Mouse (Mus musculus): Measurements from ENCODE around the gene Cend1. TPM values are rescaled to one million over a fixed set of nuclear protein-coding genes. Genes with fewer than 3 reads are reported as not detected.

The Cend1 gene
- polyA plus RNA-seq, 1 experiment from 2014 or later = 7.4 TPM

GRCm38 (mm10) chr7:141443081-141443821 lies 14.0 kb upstream of the Cend1 start:
- Histone ChIP-seq H3K9ac (ENCODE audit: low read depth, low read length) (peak overlapping the region; percentile 77), H3K4me1 (ENCODE audit: control insufficient read depth, insufficient read depth, low read length) (peaks cover 27% of the 10 kb centered on the region), H3K4me3 (ENCODE audit: low read depth, low read length) (peak overlapping the region; percentile 48), H3K4me2 (peak overlapping the region; percentile 99), H3K27me3 (ENCODE audit: control insufficient read depth, insufficient read depth, low read length) (no peaks in the 10 kb centered on the region), H3K9me3 (replicated peaks; ENCODE audit: control insufficient read depth, low read length) (no peaks in the 10 kb centered on the region), H3K36me3 (ENCODE audit: control insufficient read depth, insufficient read depth, low read length) (peaks cover 6% of the 10 kb centered on the region; the same call in 1 of the 2 replicates), H3K27ac (ENCODE audit: low read depth, low read length) (peak overlapping the region; percentile 46; the same call in 1 of the 2 replicates)
- 28% methylated on average over 12 of the region's 12 CpGs for WGBS (ENCODE audit: insufficient replicate concordance)
- peak; percentile 6; the same call in 1 of the 2 replicates for ATAC-seq (replicated peaks; ENCODE audit: insufficient number of reproducible peaks, low FRiP score, low TSS enrichment)

GRCm38 (mm10) chr7:141442199-141442598 lies 12.9 kb upstream of the Cend1 start:
- 90% methylated on average over 13 of the region's 13 CpGs for WGBS (ENCODE audit: insufficient replicate concordance)
- ATAC-seq (replicated peaks; ENCODE audit: insufficient number of reproducible peaks, low FRiP score, low TSS enrichment) = no peak
- H3K4me2 ChIP-seq = peak overlapping the region; percentile 99
- peaks cover 25% of the 10 kb centered on the region for H3K4me1 ChIP-seq (ENCODE audit: control insufficient read depth, insufficient read depth, low read length)
- H3K4me3 ChIP-seq (ENCODE audit: low read depth, low read length) = peak overlapping the region; percentile 48
- no peak overlapping the region for H3K27ac ChIP-seq (ENCODE audit: low read depth, low read length)
- H3K27me3 ChIP-seq (ENCODE audit: control insufficient read depth, insufficient read depth, low read length) = no peaks in the 10 kb centered on the region
- peak overlapping the region; percentile 77 for H3K9ac ChIP-seq (ENCODE audit: low read depth, low read length)
- H3K36me3 ChIP-seq (ENCODE audit: control insufficient read depth, insufficient read depth, low read length) = peaks cover 6% of the 10 kb centered on the region; the same call in 1 of the 2 replicates
- no peaks in the 10 kb centered on the region for H3K9me3 ChIP-seq (replicated peaks; ENCODE audit: control insufficient read depth, low read length)

GRCm38 (mm10) chr7:141441460-141441859 lies 12.2 kb upstream of the Cend1 start:
- H3K27me3 ChIP-seq (ENCODE audit: control insufficient read depth, insufficient read depth, low read length) = no peaks in the 10 kb centered on the region
- 91% methylated on average over 9 of the region's 9 CpGs for WGBS (ENCODE audit: insufficient replicate concordance)
- H3K4me3 ChIP-seq (ENCODE audit: low read depth, low read length) = no peak overlapping the region
- no peak overlapping the region for H3K9ac ChIP-seq (ENCODE audit: low read depth, low read length)
- no peak for ATAC-seq (replicated peaks; ENCODE audit: insufficient number of reproducible peaks, low FRiP score, low TSS enrichment)
- H3K4me2 ChIP-seq = no peak overlapping the region; the same call in 1 of the 2 replicates
- H3K9me3 ChIP-seq (replicated peaks; ENCODE audit: control insufficient read depth, low read length) = no peaks in the 10 kb centered on the region
- peaks cover 6% of the 10 kb centered on the region; the same call in 1 of the 2 replicates for H3K36me3 ChIP-seq (ENCODE audit: control insufficient read depth, insufficient read depth, low read length)
- H3K4me1 ChIP-seq (ENCODE audit: control insufficient read depth, insufficient read depth, low read length) = peaks cover 30% of the 10 kb centered on the region
- no peak overlapping the region for H3K27ac ChIP-seq (ENCODE audit: low read depth, low read length)

- H3K4me3 ChIP-seq (ENCODE audit: low read depth, low read length) = no peak overlapping the region
- H3K4me1 ChIP-seq (ENCODE audit: control insufficient read depth, insufficient read depth, low read length) = peaks cover 33% of the 10 kb centered on the region
- H3K36me3 ChIP-seq (ENCODE audit: control insufficient read depth, insufficient read depth, low read length) = peaks cover 6% of the 10 kb centered on the region; the same call in 1 of the 2 replicates
- H3K27ac ChIP-seq (ENCODE audit: low read depth, low read length) = no peak overlapping the region
- no peak overlapping the region for H3K9ac ChIP-seq (ENCODE audit: low read depth, low read length)
- H3K4me2 ChIP-seq = no peak overlapping the region
- no peaks in the 10 kb centered on the region for H3K9me3 ChIP-seq (replicated peaks; ENCODE audit: control insufficient read depth, low read length)
- no peaks in the 10 kb centered on the region for H3K27me3 ChIP-seq (ENCODE audit: control insufficient read depth, insufficient read depth, low read length)
- no peak for ATAC-seq (replicated peaks; ENCODE audit: insufficient number of reproducible peaks, low FRiP score, low TSS enrichment)
- WGBS (ENCODE audit: insufficient replicate concordance) = 35% methylated on average over 6 of the region's 6 CpGs
Observed at GRCm38 (mm10) chr7:141440613-141441012, 11.3 kb upstream of the Cend1 start.

GRCm38 (mm10) chr7:141439811-141440210 lies 10.5 kb upstream of the Cend1 start:
- peaks cover 38% of the 10 kb centered on the region for H3K4me1 ChIP-seq (ENCODE audit: control insufficient read depth, insufficient read depth, low read length)
- 95% methylated on average over 11 of the region's 11 CpGs for WGBS (ENCODE audit: insufficient replicate concordance)
- no peak overlapping the region for H3K4me3 ChIP-seq (ENCODE audit: low read depth, low read length)
- ATAC-seq (replicated peaks; ENCODE audit: insufficient number of reproducible peaks, low FRiP score, low TSS enrichment) = no peak
- H3K27me3 ChIP-seq (ENCODE audit: control insufficient read depth, insufficient read depth, low read length) = no peaks in the 10 kb centered on the region
- H3K9ac ChIP-seq (ENCODE audit: low read depth, low read length) = no peak overlapping the region
- peaks cover 6% of the 10 kb centered on the region; the same call in 1 of the 2 replicates for H3K36me3 ChIP-seq (ENCODE audit: control insufficient read depth, insufficient read depth, low read length)
- no peak overlapping the region for H3K27ac ChIP-seq (ENCODE audit: low read depth, low read length)
- no peaks in the 10 kb centered on the region for H3K9me3 ChIP-seq (replicated peaks; ENCODE audit: control insufficient read depth, low read length)
- H3K4me2 ChIP-seq = no peak overlapping the region

GRCm38 (mm10) chr7:141439140-141439679 lies 9.9 kb upstream of the Cend1 start:
- Histone ChIP-seq H3K4me2 (no peak overlapping the region), H3K27ac (ENCODE audit: low read depth, low read length) (no peak overlapping the region), H3K9me3 (replicated peaks; ENCODE audit: control insufficient read depth, low read length) (no peaks in the 10 kb centered on the region), H3K36me3 (ENCODE audit: control insufficient read depth, insufficient read depth, low read length) (peaks cover 6% of the 10 kb centered on the region; the same call in 1 of the 2 replicates), H3K9ac (ENCODE audit: low read depth, low read length) (no peak overlapping the region), H3K4me1 (ENCODE audit: control insufficient read depth, insufficient read depth, low read length) (peaks cover 44% of the 10 kb centered on the region), H3K4me3 (ENCODE audit: low read depth, low read length) (no peak overlapping the region), H3K27me3 (ENCODE audit: control insufficient read depth, insufficient read depth, low read length) (no peaks in the 10 kb centered on the region)
- WGBS (ENCODE audit: insufficient replicate concordance) = 93% methylated on average over 10 of the region's 10 CpGs
- no peak for ATAC-seq (replicated peaks; ENCODE audit: insufficient number of reproducible peaks, low FRiP score, low TSS enrichment)

GRCm38 (mm10) chr7:141438201-141438968 lies 9.1 kb upstream of the Cend1 start:
- Histone ChIP-seq H3K27ac (ENCODE audit: low read depth, low read length) (no peak overlapping the region), H3K4me2 (no peak overlapping the region), H3K27me3 (ENCODE audit: control insufficient read depth, insufficient read depth, low read length) (no peaks in the 10 kb centered on the region), H3K4me3 (ENCODE audit: low read depth, low read length) (no peak overlapping the region), H3K4me1 (ENCODE audit: control insufficient read depth, insufficient read depth, low read length) (peaks cover 45% of the 10 kb centered on the region), H3K9me3 (replicated peaks; ENCODE audit: control insufficient read depth, low read length) (no peaks in the 10 kb centered on the region), H3K9ac (ENCODE audit: low read depth, low read length) (no peak overlapping the region), H3K36me3 (ENCODE audit: control insufficient read depth, insufficient read depth, low read length) (peaks cover 6% of the 10 kb centered on the region; the same call in 1 of the 2 replicates)
- no peak for ATAC-seq (replicated peaks; ENCODE audit: insufficient number of reproducible peaks, low FRiP score, low TSS enrichment)
- 89% methylated on average over 12 of the region's 12 CpGs for WGBS (ENCODE audit: insufficient replicate concordance)
